Mouse (Mus musculus) MEL (cell line): Measurements from ENCODE around the gene Vmp1. TPM values are rescaled to one million over a fixed set of nuclear protein-coding genes. Genes with fewer than 3 reads are reported as not detected.

ENCODE experiments used
- DNase-seq: peaks from one replicate; pipeline ENCODE4 v3.0.0; 2011; ENCODE audit warnings: low read depth, low spot score
- H3K27ac ChIP-seq: 2 replicates; pipeline ENCODE4 v1.5.1; 2012; ENCODE audit warnings: low read depth, mild to moderate bottlenecking, control low read depth, low read length, moderate library complexity; ENCODE audit not compliant: control insufficient read depth
- H3K27me3 ChIP-seq, 2 experiments: fragments of 150-350 bp in 1 of 2; sonication (generic) in 1 of 2; 2 replicates each; pipeline ENCODE4 v1.6.1; 2012; ENCODE audit warnings: low read length in 2 of 2, mild to moderate bottlenecking in 2 of 2, improper control_type of control experiment in 1 of 2, moderate library complexity in 1 of 2; ENCODE audit not compliant: insufficient read depth in 2 of 2, control insufficient read depth in 1 of 2
- H3K36me3 ChIP-seq, 2 experiments: 2 replicates each; pipeline ENCODE4 v1.6.1; 2012 to 2014; ENCODE audit warnings: low read length in 2 of 2, improper control_type of control experiment in 1 of 2, inconsistent platforms in 1 of 2, mild to moderate bottlenecking in 1 of 2; ENCODE audit not compliant: insufficient read depth in 2 of 2, control insufficient read depth in 1 of 2
- H3K4me1 ChIP-seq, 2 experiments: fragments of 150-350 bp in 1 of 2; sonication (generic) in 1 of 2; 2 replicates each; pipeline ENCODE4 v1.6.1; 2012; ENCODE audit warnings: low read length in 2 of 2, improper control_type of control experiment in 1 of 2, mild to moderate bottlenecking in 1 of 2; ENCODE audit not compliant: insufficient read depth in 2 of 2, control insufficient read depth in 1 of 2
- H3K4me3 ChIP-seq, 2 experiments: fragments of 150-350 bp in 1 of 2; sonication (generic) in 1 of 2; 2 replicates each; pipeline ENCODE4 v1.5.1; 2012; ENCODE audit warnings: low read depth in 2 of 2, low read length in 2 of 2, mild to moderate bottlenecking in 2 of 2, moderate library complexity in 2 of 2, control low read depth in 1 of 2, improper control_type of control experiment in 1 of 2; ENCODE audit not compliant: control insufficient read depth in 1 of 2, insufficient read depth in 1 of 2
- H3K79me2 ChIP-seq: 2 replicates; pipeline ENCODE4 v1.6.1; 2012; ENCODE audit warnings: mild to moderate bottlenecking, low read length, moderate library complexity; ENCODE audit not compliant: control insufficient read depth, poor library complexity, insufficient read depth
- H3K9ac ChIP-seq: 2 replicates; pipeline ENCODE4 v1.6.1; 2012; ENCODE audit warnings: low read depth, mild to moderate bottlenecking, control low read depth, low read length, moderate library complexity; ENCODE audit not compliant: control insufficient read depth, poor library complexity, severe bottlenecking
- H3K9me3 ChIP-seq: fragments of 150-350 bp; sonication (generic); replicated peaks from 2 replicates; pipeline ENCODE4 v1.6.1; 2012; ENCODE audit warnings: mild to moderate bottlenecking, low read length, improper control_type of control experiment, moderate library complexity; ENCODE audit not compliant: insufficient read depth
- CHD1 ChIP-seq: IDR thresholded peaks from 2 replicates; pipeline ENCODE4 v1.6.1; 2012; ENCODE audit warnings: low read depth, mild to moderate bottlenecking, inconsistent platforms, low read length, improper control_type of control experiment
- CHD2 ChIP-seq: IDR thresholded peaks from 2 replicates; pipeline ENCODE4 v1.6.1; 2011; ENCODE audit warnings: low read length, improper control_type of control experiment
- CTCF ChIP-seq, 3 experiments: IDR thresholded peaks in 2 of 3; conservative IDR thresholded peaks in 1 of 3; 2 replicates each; pipeline ENCODE4 v1.5.1; 2011 to 2012; ENCODE audit warnings: low read length in 3 of 3, low read depth in 2 of 3, mild to moderate bottlenecking in 2 of 3, improper control_type of control experiment in 1 of 3, inconsistent platforms in 1 of 3, mixed read lengths in 1 of 3, moderate library complexity in 1 of 3; ENCODE audit not compliant: control insufficient read depth in 1 of 3, insufficient read depth in 1 of 3, poor library complexity in 1 of 3, severe bottlenecking in 1 of 3
- E2F4 ChIP-seq: IDR thresholded peaks from 2 replicates; pipeline ENCODE4 v1.6.1; 2011; ENCODE audit warnings: low read depth, low read length, improper control_type of control experiment, borderline replicate concordance
- ELF1 ChIP-seq: IDR thresholded peaks from 2 replicates; pipeline ENCODE4 v1.6.1; 2014; ENCODE audit warnings: low read depth, mild to moderate bottlenecking, inconsistent platforms, low read length, improper control_type of control experiment, moderate library complexity
- EP300 ChIP-seq, 2 experiments: IDR thresholded peaks; 2 replicates each; pipeline ENCODE4 v1.6.1; 2011; ENCODE audit warnings: improper control_type of control experiment in 2 of 2, low read length in 2 of 2, low read depth in 1 of 2, mild to moderate bottlenecking in 1 of 2
- ETS1 ChIP-seq: IDR thresholded peaks from 2 replicates; pipeline ENCODE4 v1.6.1; 2012; ENCODE audit warnings: low read depth, mild to moderate bottlenecking, inconsistent platforms, low read length, improper control_type of control experiment, moderate library complexity
- GATA1 ChIP-seq: IDR thresholded peaks from 2 replicates; pipeline ENCODE4 v1.6.1; 2011; ENCODE audit warnings: low read depth, low read length, improper control_type of control experiment
- HCFC1 ChIP-seq: IDR thresholded peaks from 2 replicates; pipeline ENCODE4 v1.6.1; 2012; ENCODE audit warnings: low read depth, mild to moderate bottlenecking, inconsistent platforms, low read length, improper control_type of control experiment, moderate library complexity
- JUND ChIP-seq: IDR thresholded peaks from 2 replicates; pipeline ENCODE4 v1.6.1; 2011; ENCODE audit warnings: low read depth, mild to moderate bottlenecking, improper control_type of control experiment, low read length
- KAT2A ChIP-seq: conservative IDR thresholded peaks from 2 replicates; pipeline ENCODE4 v1.6.1; 2012; ENCODE audit warnings: low read depth, low read length, improper control_type of control experiment, inconsistent platforms
- MAX ChIP-seq: IDR thresholded peaks from 2 replicates; pipeline ENCODE4 v1.6.1; 2011; ENCODE audit warnings: low read length, improper control_type of control experiment
- MAZ ChIP-seq: IDR thresholded peaks from 2 replicates; pipeline ENCODE4 v1.6.1; 2012; ENCODE audit warnings: low read depth, mild to moderate bottlenecking, inconsistent platforms, low read length, improper control_type of control experiment
- MEF2A ChIP-seq: IDR thresholded peaks from 2 replicates; pipeline ENCODE4 v1.6.1; 2014; ENCODE audit warnings: low read depth, mild to moderate bottlenecking, inconsistent platforms, low read length, improper control_type of control experiment; ENCODE audit not compliant: poor library complexity, insufficient replicate concordance, severe bottlenecking; ENCODE audit errors: extremely low read depth
- MXI1 ChIP-seq: IDR thresholded peaks from 2 replicates; pipeline ENCODE4 v1.6.1; 2011; ENCODE audit warnings: mild to moderate bottlenecking, low read depth, low read length, improper control_type of control experiment
- MYB ChIP-seq: IDR thresholded peaks from 2 replicates; pipeline ENCODE4 v1.6.1; 2011; ENCODE audit warnings: mild to moderate bottlenecking, low read depth, low read length, improper control_type of control experiment
- RAD21 ChIP-seq: IDR thresholded peaks from 2 replicates; pipeline ENCODE4 v1.6.1; 2011; ENCODE audit warnings: mild to moderate bottlenecking, low read depth, low read length, improper control_type of control experiment
- RCOR1 ChIP-seq: IDR thresholded peaks from 2 replicates; pipeline ENCODE4 v1.6.1; 2012; ENCODE audit warnings: low read depth, mild to moderate bottlenecking, inconsistent platforms, low read length, improper control_type of control experiment
- SIN3A ChIP-seq: IDR thresholded peaks from 2 replicates; pipeline ENCODE4 v1.6.1; 2012; ENCODE audit warnings: low read length, improper control_type of control experiment, inconsistent platforms
- SMC3 ChIP-seq: IDR thresholded peaks from 2 replicates; pipeline ENCODE4 v1.6.1; 2011; ENCODE audit warnings: low read depth, low read length, improper control_type of control experiment
- TAL1 ChIP-seq: IDR thresholded peaks from 2 replicates; pipeline ENCODE4 v1.6.1; 2012; ENCODE audit warnings: mild to moderate bottlenecking, inconsistent platforms, low read length, moderate library complexity, mixed read lengths
- TBP ChIP-seq: IDR thresholded peaks from 2 replicates; pipeline ENCODE4 v1.8.0; 2011; ENCODE audit warnings: low read depth, low read length, improper control_type of control experiment
- TCF12 ChIP-seq: IDR thresholded peaks from 2 replicates; pipeline ENCODE4 v1.6.1; 2014; ENCODE audit warnings: low read depth, mild to moderate bottlenecking, inconsistent platforms, low read length, improper control_type of control experiment, moderate library complexity
- USF1 ChIP-seq: IDR thresholded peaks from 2 replicates; pipeline ENCODE4 v1.6.1; 2014; ENCODE audit warnings: low read depth, mild to moderate bottlenecking, inconsistent platforms, low read length, improper control_type of control experiment, moderate library complexity
- ZC3H11A ChIP-seq: IDR thresholded peaks from 2 replicates; pipeline ENCODE4 v1.6.1; 2012; ENCODE audit warnings: low read depth, mild to moderate bottlenecking, inconsistent platforms, low read length, improper control_type of control experiment
- ZKSCAN1 ChIP-seq: IDR thresholded peaks from 2 replicates; pipeline ENCODE4 v1.6.1; 2012; ENCODE audit warnings: low read depth, mild to moderate bottlenecking, inconsistent platforms, low read length, improper control_type of control experiment, moderate library complexity
- polyA plus RNA-seq, 2 experiments: library from polyadenylated mRNA; stranded (reverse) in 1 of 2; unstranded in 1 of 2; fragments of >175 nt in 1 of 2; fragments of >200 nt in 1 of 2; gene quantifications; 2 replicates each; pipeline versions ENCODE4 v1.2.1 to v1.2.4; 2012; ENCODE audit warnings: low replicate concordance in 2 of 2, low read depth in 1 of 2; ENCODE audit not compliant: insufficient read length in 2 of 2, insufficient read depth in 1 of 2, missing spikeins in 1 of 2
- total RNA-seq: library from RNA; depleted of rRNA; stranded (reverse); fragments of 300-350 nt; gene quantifications from 2 replicates; pipeline ENCODE4 v1.2.3, GENCODE M21; 2012

Gene Vmp1
- total and polyA plus RNA-seq, 3 experiments = 61.8 to 94.9 TPM; not detected in 1

GRCm38 (mm10) chr11:86627649-86628048 lies 56.0 kb downstream of the Vmp1 start:
- no peak for DNase-seq
- Histone ChIP-seq H3K36me3 (peaks cover 12 to 42% of the 10 kb centered on the region in 2 experiments; a peak in 3 of 4 replicates), H3K27ac (no peak overlapping the region; the same call in 1 of the 2 replicates)

GRCm38 (mm10) chr11:86626714-86627113 lies 56.9 kb downstream of the Vmp1 start:
- peak overlapping the region; percentile 28 for H3K27ac ChIP-seq
- no peak for TF ChIP-seq RAD21
- TF ChIP-seq SIN3A = peak; percentile 52; the same call in 1 of the 2 replicates
- no peak for TF ChIP-seq ZC3H11A
- no peak for TF ChIP-seq ELF1
- TF ChIP-seq USF1 = no peak
- TF ChIP-seq MXI1 = 0 out of 2 replicates have a peak, but pooled peaks have one; percentile 38
- peak; percentile 27; the same call in 1 of the 2 replicates for TF ChIP-seq KAT2A
- TF ChIP-seq CHD1 = no peak
- peak; percentile 88 for TF ChIP-seq GATA1
- peak; percentile 94 for TF ChIP-seq TCF12
- no peak for TF ChIP-seq JUND
- no peak for TF ChIP-seq HCFC1
- TF ChIP-seq RCOR1 = 0 out of 2 replicates have a peak, but pooled peaks have one; percentile 10
- TF ChIP-seq MYB = peak; percentile 66
- TF ChIP-seq ETS1 = peak; percentile 75
- peak; percentile 38; the same call in 1 of the 2 replicates for TF ChIP-seq MAX
- peak; percentile 90 to 94 for TF ChIP-seq EP300 (IDR thresholded peaks at IDR 0.05; ENCODE audit: low read depth in 1 of 2, low read length in 2 of 2)
- TF ChIP-seq CTCF (IDR thresholded peaks at IDR 0.05 in 2 of 3, conservative IDR thresholded peaks at IDR 0.05 in 1 of 3; ENCODE audit: control insufficient read depth in 1 of 3, insufficient read depth in 1 of 3, low read depth in 2 of 3, low read length in 3 of 3, poor library complexity in 1 of 3, severe bottlenecking in 1 of 3) = no peak
- no peak for TF ChIP-seq ZKSCAN1
- no peak for TF ChIP-seq CHD2
- no peak for TF ChIP-seq MAZ
- peak; percentile 81 for TF ChIP-seq TAL1
- no peak for TF ChIP-seq SMC3
- H3K9me3 ChIP-seq = no peaks in the 10 kb centered on the region
- DNase-seq = peak; percentile 66
- peaks cover 9 to 42% of the 10 kb centered on the region in 2 experiments; a peak in 3 of 4 replicates for H3K36me3 ChIP-seq
- H3K9ac ChIP-seq = no peak overlapping the region
- peaks cover 17 to 34% of the 10 kb centered on the region in 2 experiments for H3K4me1 ChIP-seq
- H3K27me3 ChIP-seq = no peaks in the 10 kb centered on the region
- no peak overlapping the region for H3K4me3 ChIP-seq
- no peaks in the 10 kb centered on the region for H3K79me2 ChIP-seq

More at GRCm38 (mm10) chr11:86627649-86628048, 56.0 kb downstream of the Vmp1 start:
- TF ChIP-seq MEF2A (no peak), SIN3A (no peak), E2F4 (no peak), RAD21 (peak; percentile 45), SMC3 (peak; percentile 43; the same call in 1 of the 2 replicates), ZC3H11A (peak; percentile 42), TBP (0 out of 2 replicates have a peak, but pooled peaks have one; percentile 17), CTCF (IDR thresholded peaks at IDR 0.05 in 2 of 3, conservative IDR thresholded peaks at IDR 0.05 in 1 of 3; ENCODE audit: control insufficient read depth in 1 of 3, insufficient read depth in 1 of 3, low read depth in 2 of 3, low read length in 3 of 3, poor library complexity in 1 of 3, severe bottlenecking in 1 of 3) (peak in 1 of 3 experiments; percentile 32; a peak in 2 of 6 replicates)
- Histone ChIP-seq H3K79me2 (no peaks in the 10 kb centered on the region), H3K9ac (no peak overlapping the region), H3K4me1 (peaks cover 17 to 34% of the 10 kb centered on the region in 2 experiments), H3K27me3 (no peaks in the 10 kb centered on the region), H3K4me3 (no peak overlapping the region), H3K9me3 (no peaks in the 10 kb centered on the region)
